Mouse (Mus musculus) embryonic facial prominence, embryonic 13.5 days (tissue): ENCODE measurements around the gene Fam166b. TPM values are rescaled to one million over a fixed set of nuclear protein-coding genes. Genes with fewer than 3 reads are reported as not detected.

Source experiments
- ATAC-seq: fragments of 200-750 bp; cut with Nextera tagmentation; 2 replicates; pipeline ENCODE4 v1.8.0; 2017; ENCODE audit warnings: low read depth; ENCODE audit not compliant: insufficient number of reproducible peaks, insufficient read depth, low FRiP score, low TSS enrichment
- H3K27ac ChIP-seq: fragments of 300-500 bp; sonication (generic); 2 replicates; pipeline ENCODE4 v1.5.1; 2015; ENCODE audit warnings: moderate library complexity, mild to moderate bottlenecking, inconsistent platforms
- H3K27me3 ChIP-seq: fragments of 300-500 bp; sonication (generic); 2 replicates; pipeline ENCODE4 v1.6.1; 2015; ENCODE audit warnings: mild to moderate bottlenecking, inconsistent platforms
- H3K36me3 ChIP-seq: fragments of 300-500 bp; sonication (generic); 2 replicates; pipeline ENCODE4 v1.6.1; 2015; ENCODE audit warnings: mild to moderate bottlenecking, inconsistent platforms
- H3K4me1 ChIP-seq: fragments of 300-500 bp; sonication (generic); 2 replicates; pipeline ENCODE4 v1.6.1; 2015; ENCODE audit warnings: inconsistent platforms
- H3K4me2 ChIP-seq: fragments of 300-500 bp; sonication (generic); 2 replicates; pipeline ENCODE4 v1.6.1; 2015; ENCODE audit warnings: moderate library complexity, mild to moderate bottlenecking, inconsistent platforms
- H3K4me3 ChIP-seq: fragments of 300-500 bp; sonication (generic); 2 replicates; pipeline ENCODE4 v1.5.1; 2015; ENCODE audit warnings: mild to moderate bottlenecking, inconsistent platforms
- H3K9ac ChIP-seq: fragments of 300-500 bp; sonication (generic); 2 replicates; pipeline ENCODE4 v1.6.1; 2015; ENCODE audit warnings: mild to moderate bottlenecking, inconsistent platforms
- H3K9me3 ChIP-seq: fragments of 300-500 bp; sonication (generic); 2 replicates; pipeline ENCODE4 v1.6.1; 2016; ENCODE audit warnings: inconsistent platforms
- WGBS: fragments of 180-500 bp; shearing (Covaris S2); methylation state at CpG from one replicate; pipeline ENCODE4 v1.1.7; 2015; ENCODE audit warnings: mixed read lengths; 5-methylcytosine and 5-hydroxymethylcytosine counted together
- polyA plus RNA-seq: library from polyadenylated mRNA; unstranded; fragments of >200 nt; fragmentation: Nextera tagmentation; extraction: Ambion mirVana; gene quantifications from 2 replicates; pipeline ENCODE4 v1.2.1, GENCODE M21; 2015

Gene Fam166b
- polyA plus RNA-seq, 1 experiment from 2014 or later = 0.20 TPM

DNA sequence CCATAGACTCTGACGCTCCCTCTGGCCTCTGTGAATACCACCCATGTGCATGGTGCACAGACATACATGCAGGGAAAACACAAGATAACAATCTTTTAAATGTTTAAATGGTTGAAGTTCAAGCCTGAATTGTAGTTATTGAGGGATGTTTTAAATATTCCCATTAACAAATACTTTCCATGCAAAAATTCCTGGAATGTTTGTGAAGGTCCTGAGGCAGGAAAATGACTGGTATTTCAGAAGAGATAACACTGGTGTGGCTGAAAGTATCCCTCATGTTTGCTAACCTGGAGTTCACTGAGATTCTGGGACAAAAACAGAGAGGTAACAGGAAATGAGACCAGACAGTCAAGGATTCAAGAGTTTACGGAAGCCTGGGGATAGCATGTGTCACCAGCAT is 39.5 kb downstream of the Fam166b start:
- Histone ChIP-seq H3K9ac (no peak overlapping the region), H3K36me3 (0 out of 2 replicates have a peak, but pooled peaks cover 9% of the 10 kb centered on the region), H3K4me2 (no peak overlapping the region), H3K4me3 (no peak overlapping the region), H3K9me3 (no peaks in the 10 kb centered on the region), H3K4me1 (peaks cover 20% of the 10 kb centered on the region), H3K27ac (no peak overlapping the region), H3K27me3 (no peaks in the 10 kb centered on the region)
- no peak for ATAC-seq
- WGBS = 68% methylated on average over 2 of the region's 2 CpGs

DNA sequence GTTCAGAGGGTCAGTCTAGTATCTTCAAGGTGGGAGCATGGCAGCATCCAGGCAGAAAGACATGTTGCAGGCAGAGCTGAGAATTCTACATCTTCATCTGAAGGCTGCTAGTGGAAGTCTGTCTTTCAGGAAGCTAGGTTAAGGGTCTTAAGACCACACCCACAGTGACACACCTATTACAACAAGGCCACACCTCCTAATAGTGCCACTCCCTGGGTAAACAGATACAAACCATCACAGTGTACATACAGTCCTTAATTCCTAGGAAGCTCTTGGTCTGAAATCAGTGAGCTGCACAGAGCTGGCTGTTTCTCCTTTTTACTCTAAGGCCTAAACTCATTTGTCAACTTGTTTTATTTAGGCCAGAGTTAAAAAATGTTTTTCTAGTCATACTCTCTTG is 42.0 kb downstream of the Fam166b start:
- no peak overlapping the region for H3K9ac ChIP-seq
- H3K4me1 ChIP-seq = peaks cover 24% of the 10 kb centered on the region
- no peak overlapping the region for H3K27ac ChIP-seq
- no peak overlapping the region for H3K4me2 ChIP-seq
- H3K27me3 ChIP-seq = no peaks in the 10 kb centered on the region
- 0 out of 2 replicates have a peak, but pooled peaks cover 6% of the 10 kb centered on the region for H3K36me3 ChIP-seq
- no peaks in the 10 kb centered on the region for H3K9me3 ChIP-seq
- H3K4me3 ChIP-seq = no peak overlapping the region
- ATAC-seq = no peak

DNA sequence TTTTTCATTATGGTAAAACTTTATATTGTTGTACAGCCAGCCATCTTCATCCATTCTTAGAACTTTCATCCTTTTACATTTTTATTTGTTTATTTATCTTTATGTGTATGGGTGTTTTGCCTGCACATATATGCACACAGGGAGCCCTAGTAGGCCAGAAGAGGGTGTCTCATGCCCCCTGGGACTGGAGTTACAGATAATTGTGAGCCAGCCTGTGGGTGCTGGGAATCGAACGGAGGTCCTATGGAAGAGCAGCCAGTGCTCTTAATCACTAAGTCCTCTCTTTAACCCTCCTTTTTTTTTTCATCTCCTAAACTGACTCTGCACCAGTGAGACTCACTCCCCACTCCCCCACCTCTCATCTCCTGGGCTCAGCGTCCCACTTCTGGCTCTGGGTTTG is 44.4 kb downstream of the Fam166b start:
- no peak for ATAC-seq
- Histone ChIP-seq H3K27ac (no peak overlapping the region), H3K4me3 (no peak overlapping the region), H3K9me3 (no peaks in the 10 kb centered on the region), H3K36me3 (0 out of 2 replicates have a peak, but pooled peaks cover 6% of the 10 kb centered on the region), H3K27me3 (peaks cover 9% of the 10 kb centered on the region), H3K4me1 (peaks cover 22% of the 10 kb centered on the region), H3K4me2 (no peak overlapping the region), H3K9ac (no peak overlapping the region)
- WGBS = 86% methylated on average over 3 of the region's 3 CpGs

DNA sequence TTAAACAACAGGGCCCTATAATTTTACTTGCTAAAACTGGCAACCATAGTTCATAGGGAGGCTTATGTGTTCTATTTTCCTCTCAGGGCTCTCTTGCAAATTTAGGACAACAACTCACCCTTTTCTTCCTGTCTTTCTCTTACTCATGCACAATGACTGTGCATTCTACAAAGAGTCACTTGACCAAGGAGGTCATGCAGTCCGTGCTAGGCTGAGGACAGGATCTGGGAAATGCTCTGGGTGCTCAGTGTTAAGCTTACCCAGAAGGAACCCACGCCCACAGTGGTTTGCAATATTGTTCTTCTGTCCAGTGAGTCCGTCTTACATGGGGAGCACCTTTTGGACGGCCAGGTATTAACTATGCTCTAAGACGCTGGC is 44.9 kb downstream of the Fam166b start:
- ATAC-seq = no peak
- Histone ChIP-seq H3K4me2 (no peak overlapping the region), H3K36me3 (0 out of 2 replicates have a peak, but pooled peaks cover 6% of the 10 kb centered on the region), H3K9ac (no peak overlapping the region), H3K9me3 (no peaks in the 10 kb centered on the region), H3K27ac (no peak overlapping the region), H3K4me3 (no peak overlapping the region), H3K4me1 (peaks cover 21% of the 10 kb centered on the region), H3K27me3 (peaks cover 9% of the 10 kb centered on the region)
- WGBS = 84% methylated on average over 5 of the region's 5 CpGs

DNA sequence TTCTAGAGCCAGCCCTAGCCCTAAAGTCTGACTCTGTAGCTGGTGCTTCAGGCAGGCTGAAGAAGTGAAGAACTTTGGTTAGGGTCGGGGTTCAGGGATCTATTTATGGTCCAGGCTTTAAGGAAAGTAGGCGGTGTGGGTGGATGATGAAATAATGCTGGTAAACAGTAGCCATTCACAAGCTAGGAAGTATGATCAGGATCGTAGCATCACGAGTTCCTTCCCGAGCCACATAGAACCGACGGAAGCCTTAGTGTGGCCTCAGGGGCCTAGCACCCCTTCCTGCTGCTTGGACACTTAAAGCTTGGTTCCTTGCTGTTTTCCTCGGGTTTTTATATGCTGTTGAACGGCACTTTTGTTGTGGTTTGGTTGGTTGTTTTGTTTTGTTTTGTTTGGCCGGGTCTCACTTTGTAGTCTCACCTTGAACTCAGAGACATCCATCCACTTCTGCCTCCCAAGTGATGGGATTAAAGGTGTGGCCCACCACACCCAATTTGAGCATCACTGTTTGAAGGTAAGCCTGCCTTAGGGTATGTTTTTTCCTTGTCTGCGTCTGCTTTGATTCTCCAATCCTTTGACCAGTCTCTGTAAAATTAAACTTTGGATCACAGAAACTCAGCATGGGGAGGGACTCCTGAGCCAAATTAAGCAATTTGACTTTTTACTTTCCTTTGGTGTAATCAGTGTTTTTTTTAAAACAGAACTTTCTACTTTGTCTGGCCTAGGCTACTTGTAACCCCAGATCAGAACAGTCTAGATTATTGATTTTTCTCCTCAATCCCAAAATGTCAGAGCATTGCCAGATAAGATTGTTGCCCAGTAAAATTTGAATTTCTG is 45.5 kb downstream of the Fam166b start:
- no peak overlapping the region for H3K4me3 ChIP-seq
- H3K4me1 ChIP-seq = peaks cover 21% of the 10 kb centered on the region
- H3K27me3 ChIP-seq = peaks cover 9% of the 10 kb centered on the region
- H3K9me3 ChIP-seq = no peaks in the 10 kb centered on the region
- H3K9ac ChIP-seq = 0 out of 2 replicates have a peak overlapping the region, but pooled peaks have one; percentile 21
- H3K27ac ChIP-seq = no peak overlapping the region
- H3K36me3 ChIP-seq = 0 out of 2 replicates have a peak, but pooled peaks cover 4% of the 10 kb centered on the region
- 61% methylated on average over 11 of the region's 11 CpGs for WGBS
- no peak for ATAC-seq
- peak overlapping the region; percentile 76 for H3K4me2 ChIP-seq

DNA sequence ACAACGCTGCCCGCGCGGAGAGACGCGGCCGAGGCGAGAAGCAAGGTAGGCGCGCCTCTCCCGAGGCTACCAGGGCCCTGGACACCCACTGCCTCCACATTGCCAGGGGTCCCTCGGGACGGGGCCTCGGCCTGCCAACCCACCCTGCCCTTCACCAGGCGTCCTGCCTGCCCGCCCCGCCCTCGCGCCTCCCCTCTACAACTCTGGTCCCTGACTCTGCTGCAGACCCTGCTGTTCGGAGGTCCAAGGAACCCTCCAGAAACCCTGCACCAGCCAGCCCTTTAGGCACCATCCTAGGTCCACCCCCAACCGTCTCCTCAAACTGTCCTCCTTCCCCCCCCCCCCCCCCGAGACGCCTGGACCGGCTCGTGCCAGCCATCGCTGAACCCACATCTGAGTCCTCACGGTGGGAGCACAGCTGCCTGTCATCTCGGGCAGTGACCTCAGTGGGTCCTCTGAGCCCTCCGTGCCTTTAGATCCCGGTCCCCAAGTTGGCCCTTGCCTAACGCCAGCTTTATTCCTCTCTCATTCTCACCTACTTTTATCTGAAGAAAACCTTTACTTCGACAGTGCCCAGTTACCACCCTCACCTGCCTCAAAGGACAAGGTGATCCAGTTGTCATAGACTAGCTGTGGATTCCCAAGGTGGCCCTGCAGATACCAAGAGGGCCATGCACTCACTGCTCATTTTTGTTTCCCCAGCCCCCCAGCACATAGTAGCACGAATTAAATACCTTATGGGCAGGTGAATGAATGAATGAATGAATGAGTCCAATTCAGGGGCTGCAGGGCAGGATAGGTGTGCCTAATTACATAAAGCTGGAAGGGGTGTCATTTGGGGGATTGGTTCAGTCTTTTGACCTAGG is 46.5 kb downstream of the Fam166b start:
- no peaks in the 10 kb centered on the region for H3K9me3 ChIP-seq
- H3K4me2 ChIP-seq = peak overlapping the region; percentile 76
- H3K9ac ChIP-seq = peak overlapping the region; percentile 84
- peaks cover 21% of the 10 kb centered on the region for H3K4me1 ChIP-seq
- no peaks in the 10 kb centered on the region for H3K36me3 ChIP-seq
- ATAC-seq = peak; percentile 68
- H3K27me3 ChIP-seq = peaks cover 9% of the 10 kb centered on the region
- peak overlapping the region; percentile 44; the same call in 1 of the 2 replicates for H3K27ac ChIP-seq
- WGBS = 8% methylated on average over 28 of the region's 33 CpGs
- peak overlapping the region; percentile 72 for H3K4me3 ChIP-seq

DNA sequence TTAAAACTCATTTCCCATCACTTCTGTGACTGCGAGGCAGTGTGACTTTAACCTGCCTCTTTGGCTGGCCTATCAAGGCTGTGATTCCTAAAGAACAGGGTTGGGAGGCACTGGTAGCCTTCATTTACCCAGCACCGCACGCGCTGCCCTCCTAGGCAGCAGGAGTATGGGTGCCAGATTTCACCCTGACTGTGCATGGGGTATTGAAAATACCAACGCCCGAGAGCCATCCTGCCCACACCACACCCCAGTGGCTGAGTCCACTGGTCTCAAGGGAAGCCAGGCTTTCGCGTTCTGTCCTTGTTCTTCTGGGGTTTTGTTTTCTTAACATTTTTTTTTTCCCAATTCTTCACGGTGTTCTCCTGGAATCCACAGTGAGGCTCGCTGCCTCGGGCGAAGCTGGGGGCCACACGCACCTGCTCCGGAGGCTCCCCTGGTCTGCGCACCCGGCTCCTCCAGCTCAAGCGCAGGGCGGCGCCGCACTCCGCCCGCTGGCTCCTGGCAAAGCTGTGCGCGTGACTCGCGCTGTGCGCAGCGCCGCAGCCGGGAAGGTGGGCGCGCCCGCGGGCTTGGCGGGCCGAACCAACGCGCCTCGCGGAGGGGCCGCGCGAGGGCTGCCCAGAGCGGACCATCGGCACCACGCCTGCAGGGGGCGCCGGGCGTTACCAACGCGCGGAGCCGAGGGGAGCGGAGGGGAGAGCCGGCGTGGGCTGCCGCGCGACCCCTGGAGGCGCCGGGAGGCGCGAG is 47.4 kb downstream of the Fam166b start, which contains the start of gene Rusc2:
Rusc2 (plus strand) TSS at position 572 of the 747 bp plus-strand sequence.
- Histone ChIP-seq H3K27ac (peak within 1 kb of the TSS; percentile 44; the same call in 1 of the 2 replicates), H3K9ac (peak within 1 kb of the TSS; percentile 84), H3K27me3 (peaks cover 9% of the 10 kb centered on the region), H3K9me3 (no peaks in the 10 kb centered on the region), H3K4me3 (peak within 1 kb of the TSS; percentile 72), H3K4me1 (peaks cover 21% of the 10 kb centered on the region), H3K36me3 (no peaks in the 10 kb centered on the region), H3K4me2 (peak within 1 kb of the TSS; percentile 76)
- peak; percentile 85 for ATAC-seq
- WGBS = under 1% methylated on average over 48 of the region's 63 CpGs

DNA sequence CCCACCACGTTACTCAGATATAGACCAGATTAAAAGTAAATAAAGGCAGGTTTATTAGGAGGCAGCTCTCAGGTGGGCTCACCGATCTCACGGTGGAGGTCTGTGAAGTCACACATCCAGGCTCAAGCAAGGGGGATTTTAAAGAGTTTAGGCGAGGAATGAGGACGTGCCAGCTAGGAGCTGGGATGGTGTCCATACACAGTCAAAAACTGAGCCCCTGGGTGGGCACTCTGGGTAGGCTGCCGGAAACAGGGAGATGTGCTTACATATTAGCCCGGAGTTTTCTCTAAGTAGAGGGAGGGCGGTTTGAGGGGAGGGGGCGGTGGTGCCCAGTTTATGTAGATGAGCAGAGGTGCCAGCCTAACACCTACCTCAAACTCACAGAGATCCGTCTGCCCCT is 48.0 kb downstream of the Fam166b start:
- no peak overlapping the region for H3K27ac ChIP-seq
- H3K4me1 ChIP-seq = peaks cover 21% of the 10 kb centered on the region
- peak overlapping the region; percentile 72 for H3K4me3 ChIP-seq
- H3K4me2 ChIP-seq = peak overlapping the region; percentile 76
- ATAC-seq = no peak
- peaks cover 9% of the 10 kb centered on the region for H3K27me3 ChIP-seq
- 64% methylated on average over 10 of the region's 10 CpGs for WGBS
- peak overlapping the region; percentile 84; the same call in 1 of the 2 replicates for H3K9ac ChIP-seq
- H3K9me3 ChIP-seq = no peaks in the 10 kb centered on the region
- no peaks in the 10 kb centered on the region for H3K36me3 ChIP-seq

DNA sequence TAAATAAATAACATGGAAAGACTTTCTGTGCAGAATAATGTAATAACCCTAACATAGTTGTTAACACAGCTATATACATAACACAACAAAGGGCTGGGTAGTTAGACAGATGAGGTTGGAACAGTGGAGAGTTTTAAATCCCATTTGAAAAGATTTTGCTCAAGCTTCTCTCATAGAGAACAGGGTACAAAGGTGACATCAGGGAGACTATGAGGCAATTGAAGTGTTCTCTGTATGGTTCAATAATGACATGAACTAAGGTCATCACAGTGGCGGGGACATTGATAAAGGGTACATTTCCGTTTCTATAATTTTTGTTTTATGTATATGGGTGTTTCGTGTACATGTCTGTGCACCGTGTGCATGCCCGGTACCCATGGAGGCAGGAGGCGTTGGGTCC is 49.3 kb downstream of the Fam166b start:
- WGBS = 89% methylated on average over 6 of the region's 6 CpGs
- H3K4me3 ChIP-seq = no peak overlapping the region

More for the DNA sequence above, 49.3 kb downstream of the Fam166b start:
- Histone ChIP-seq H3K4me1 (peaks cover 21% of the 10 kb centered on the region), H3K9ac (no peak overlapping the region), H3K27me3 (peaks cover 9% of the 10 kb centered on the region), H3K9me3 (no peaks in the 10 kb centered on the region), H3K27ac (no peak overlapping the region), H3K36me3 (no peaks in the 10 kb centered on the region), H3K4me2 (no peak overlapping the region)
- ATAC-seq = no peak
